Mouse (Mus musculus): ENCODE data around the gene Hspa5.
"Not testable (repeated sequence)": the region's sequence is repeated elsewhere in the genome, so short reads cannot be mapped to it uniquely, and the experiment has no call there.

Hspa5 gene

GRCm38 (mm10) chr2:34771368-34772226 lies at the start of gene Hspa5:
TSS of gene Hspa5 (plus strand) at chr2:34771970.
- peak; percentile 100 for ATAC-seq (ENCODE audit: insufficient number of reproducible peaks, low FRiP score, low TSS enrichment)

GRCm38 (mm10) chr2:34725269-34725668 lies 46.5 kb upstream of the Hspa5 start:
- ATAC-seq (ENCODE audit: insufficient number of reproducible peaks, low FRiP score, low TSS enrichment): no peak

DNA sequence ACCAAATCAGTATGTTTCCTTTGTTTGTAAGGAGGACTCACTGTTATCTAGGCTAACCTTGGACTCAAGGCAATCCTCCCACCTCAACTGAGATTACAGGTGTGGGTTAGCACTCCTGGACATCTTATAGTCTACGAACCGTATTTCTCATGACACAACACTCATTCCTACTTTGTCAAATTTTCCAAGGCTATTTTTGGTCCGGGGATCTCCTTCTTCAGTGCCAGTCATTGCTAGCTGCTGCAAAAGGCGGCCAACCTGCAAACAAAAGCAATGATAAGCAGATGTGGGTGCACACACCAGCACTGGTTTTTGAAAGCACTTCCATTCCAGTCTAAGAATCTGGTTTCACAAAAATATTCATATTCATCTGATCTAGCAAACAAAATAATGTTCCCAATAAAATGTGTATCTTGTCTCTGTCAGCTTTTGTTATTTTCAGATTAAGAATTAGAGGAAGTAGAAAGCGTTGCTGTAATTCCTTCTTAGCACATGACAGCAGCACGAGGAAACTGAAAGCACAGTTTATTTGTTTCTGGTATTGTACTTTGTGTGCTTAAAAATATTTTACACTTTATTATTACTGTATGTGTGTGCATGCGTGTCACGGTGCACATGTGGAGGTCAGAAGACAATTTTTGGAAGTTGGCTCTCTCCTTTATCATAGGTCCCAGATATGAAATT lies 44.6 kb upstream of the Hspa5 start:
- ATAC-seq (ENCODE audit: insufficient number of reproducible peaks, low FRiP score, low TSS enrichment): no peak

- no peak for ATAC-seq (ENCODE audit: insufficient number of reproducible peaks, low FRiP score, low TSS enrichment)
Observed at GRCm38 (mm10) chr2:34736626-34737025, 35.1 kb upstream of the Hspa5 start.

DNA sequence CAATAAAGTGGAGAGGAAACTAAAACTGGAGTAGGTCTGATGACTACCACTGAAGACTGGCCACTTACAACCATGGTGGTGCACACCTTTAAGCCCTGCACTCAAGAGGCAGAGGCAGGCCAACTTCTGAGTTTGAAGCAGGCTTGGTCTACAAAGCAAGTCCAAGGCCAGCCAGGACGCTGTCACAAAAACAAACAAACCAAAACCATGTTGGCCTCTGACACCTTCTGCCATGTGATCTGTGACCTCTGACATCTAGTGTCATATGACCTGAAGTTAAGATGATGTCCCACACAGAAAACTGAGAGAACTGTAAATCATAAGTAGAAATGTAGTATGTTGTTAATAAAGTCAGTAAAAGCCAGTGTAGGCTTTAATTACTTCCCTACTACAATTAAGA lies 33.9 kb upstream of the Hspa5 start:
- ATAC-seq (ENCODE audit: insufficient number of reproducible peaks, low FRiP score, low TSS enrichment): no peak

- ATAC-seq (ENCODE audit: insufficient number of reproducible peaks, low FRiP score, low TSS enrichment): no peak
Observed at GRCm38 (mm10) chr2:34739684-34740391, 31.9 kb upstream of the Hspa5 start.

DNA sequence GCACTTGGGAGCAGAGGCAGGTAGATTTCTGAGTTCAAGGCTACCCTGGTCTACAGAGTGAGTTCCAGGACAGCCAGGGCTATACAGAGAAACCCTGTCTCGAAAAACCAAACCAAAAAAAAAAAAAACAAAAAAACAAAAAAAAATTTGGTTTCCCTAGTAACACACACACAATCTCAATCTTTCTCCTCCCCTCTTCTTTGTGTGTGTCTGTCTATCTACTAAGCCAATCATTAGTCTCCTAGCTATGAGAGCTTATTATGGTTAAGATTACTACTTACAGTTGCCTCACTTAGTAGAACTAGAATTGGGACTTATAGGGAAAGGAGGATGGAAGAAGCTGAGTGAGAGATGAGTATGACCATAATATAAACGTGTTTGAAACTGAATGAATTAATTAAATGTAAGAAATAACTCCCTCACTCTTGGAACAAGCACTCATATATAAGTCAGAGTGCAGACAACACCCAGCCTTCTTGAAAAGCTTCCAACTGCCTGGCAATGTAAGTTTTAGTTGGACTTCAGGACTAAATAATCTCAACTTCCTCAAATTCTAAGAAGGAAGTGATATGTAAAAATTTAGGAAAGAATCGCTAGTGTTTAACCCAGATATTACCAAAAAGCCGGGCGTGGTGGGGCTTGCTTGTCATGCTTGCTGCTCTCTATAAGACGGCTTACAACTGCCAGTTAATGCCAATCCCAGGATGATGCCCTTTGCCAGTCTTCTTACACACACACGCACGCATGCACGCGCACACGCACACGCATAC lies 30.2 kb upstream of the Hspa5 start:
- no peak for ATAC-seq (ENCODE audit: insufficient number of reproducible peaks, low FRiP score, low TSS enrichment)

GRCm38 (mm10) chr2:34742675-34743074 lies 29.1 kb upstream of the Hspa5 start:
- ATAC-seq (ENCODE audit: insufficient number of reproducible peaks, low FRiP score, low TSS enrichment): no peak

DNA sequence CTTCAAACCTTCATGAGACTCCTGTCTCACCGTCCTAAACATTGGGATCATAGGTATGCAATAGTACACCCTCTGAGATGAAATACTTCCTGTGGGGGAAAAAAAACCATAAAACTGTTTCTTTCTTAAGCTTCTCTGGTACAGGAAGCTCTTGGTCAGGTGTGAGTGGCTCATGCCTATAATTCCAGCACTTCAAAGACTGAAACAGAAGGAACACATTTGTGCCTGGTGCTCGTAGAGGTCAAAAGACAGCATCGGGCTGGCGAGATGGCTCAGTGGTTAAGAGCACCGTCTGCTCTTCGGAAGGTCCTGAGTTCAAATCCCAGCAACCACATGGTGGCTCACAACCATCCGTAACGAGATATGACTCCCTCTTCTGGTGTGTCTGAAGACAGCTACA lies 27.3 kb upstream of the Hspa5 start:
- ATAC-seq (ENCODE audit: insufficient number of reproducible peaks, low FRiP score, low TSS enrichment): no peak

- no peak for ATAC-seq (ENCODE audit: insufficient number of reproducible peaks, low FRiP score, low TSS enrichment)
Observed at GRCm38 (mm10) chr2:34745673-34746072, 26.1 kb upstream of the Hspa5 start.

DNA sequence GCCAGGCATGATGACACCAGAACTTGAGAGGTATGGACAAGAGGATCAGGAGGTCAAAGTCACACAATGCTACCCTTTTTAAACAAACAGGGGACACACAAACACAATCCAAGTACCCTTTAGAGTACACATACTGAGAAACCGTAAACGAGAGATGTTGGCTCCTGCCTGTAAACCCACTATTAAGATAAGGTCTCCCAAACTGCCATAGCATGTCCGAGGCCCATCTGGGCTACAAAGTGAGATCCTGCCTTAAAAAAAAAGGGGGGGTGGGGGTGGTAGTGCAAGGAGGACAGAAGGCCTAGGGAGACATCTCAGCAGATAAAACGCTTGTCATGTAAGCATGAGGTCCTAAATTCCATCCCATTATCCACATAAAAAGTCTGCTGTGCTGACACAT lies 23.3 kb upstream of the Hspa5 start:
- ATAC-seq (ENCODE audit: insufficient number of reproducible peaks, low FRiP score, low TSS enrichment): no peak

DNA sequence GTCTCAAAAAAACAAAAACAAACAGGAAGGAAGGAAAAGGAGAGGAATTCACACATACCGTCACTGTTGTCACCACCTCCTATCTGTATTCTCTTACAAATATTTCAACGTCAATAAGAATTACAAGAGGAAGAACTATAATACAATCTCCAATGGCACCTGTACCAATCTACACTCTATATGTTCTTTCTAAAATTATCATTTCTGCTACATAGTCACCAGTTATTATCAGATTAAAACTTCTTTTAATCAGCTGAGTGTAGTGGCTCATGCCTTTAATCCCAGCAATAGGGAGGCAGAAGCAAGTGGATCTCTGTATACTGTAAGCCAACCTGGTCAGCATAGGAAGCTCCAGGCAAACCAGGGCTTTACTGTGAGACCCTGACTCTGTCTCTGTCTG lies 21.5 kb upstream of the Hspa5 start:
- no peak for ATAC-seq (ENCODE audit: insufficient number of reproducible peaks, low FRiP score, low TSS enrichment)

DNA sequence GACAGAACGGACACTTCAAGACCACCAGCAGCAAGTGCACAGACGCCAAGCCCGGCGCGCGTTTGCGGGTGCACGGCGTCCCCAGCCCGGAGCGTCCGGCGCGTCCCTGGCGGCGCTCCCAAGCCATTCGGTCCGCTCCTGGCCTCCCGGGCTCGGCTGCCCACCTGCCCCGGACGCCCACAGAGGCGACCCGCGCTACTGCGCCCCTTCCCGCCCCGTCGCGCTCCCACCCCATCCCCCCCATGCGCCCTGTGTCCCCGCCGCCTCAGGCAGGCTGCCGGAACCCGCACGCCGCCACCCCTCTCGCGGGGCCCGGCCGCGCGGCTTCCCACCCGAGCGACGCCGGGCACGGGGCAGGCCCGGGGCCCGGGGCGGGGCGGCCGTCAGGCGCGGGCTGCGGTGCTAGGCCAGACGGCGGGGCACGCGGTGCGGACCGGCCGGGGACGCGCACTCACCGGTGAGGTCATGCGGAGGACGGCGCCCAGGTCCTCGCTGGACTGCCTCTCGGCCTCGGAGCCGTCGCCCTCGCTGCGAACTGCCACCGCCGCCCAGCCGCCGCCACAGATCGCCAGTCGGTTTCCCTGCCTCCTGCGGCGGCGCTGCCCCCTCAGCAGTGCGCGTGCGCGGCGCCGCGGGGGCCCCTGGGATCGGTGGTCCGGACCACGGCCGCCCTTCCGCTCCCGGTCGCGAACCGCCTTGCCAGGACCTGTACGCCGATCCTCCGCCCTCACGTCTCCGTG lies 17.8 kb upstream of the Hspa5 start:
- ATAC-seq (ENCODE audit: insufficient number of reproducible peaks, low FRiP score, low TSS enrichment): peak; percentile 97

GRCm38 (mm10) chr2:34754551-34755358 lies 17.0 kb upstream of the Hspa5 start, which contains the start of gene Gapvd1:
TSS of gene Gapvd1 (minus strand) at chr2:34755232.
- ATAC-seq (ENCODE audit: insufficient number of reproducible peaks, low FRiP score, low TSS enrichment): no peak

DNA sequence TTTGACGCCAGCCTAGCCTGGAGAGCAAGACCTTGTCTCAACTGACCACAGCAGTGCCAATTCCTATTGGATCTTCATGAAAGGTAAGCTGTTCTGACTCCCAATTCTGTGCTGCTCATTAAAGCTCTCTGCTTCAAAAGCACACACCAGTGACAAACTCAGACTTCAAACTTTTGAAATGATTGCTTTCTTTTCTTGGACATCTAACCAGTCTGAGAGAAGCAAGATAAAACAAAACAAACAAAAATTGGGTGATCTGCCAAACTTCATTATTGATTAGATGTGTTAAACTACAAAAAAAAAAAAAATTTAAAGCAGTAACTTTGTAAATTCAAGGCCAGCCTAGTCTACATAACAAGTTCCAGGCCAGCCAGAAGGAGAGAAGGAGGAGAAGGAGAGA lies 14.4 kb upstream of the Hspa5 start:
- no peak for ATAC-seq (ENCODE audit: insufficient number of reproducible peaks, low FRiP score, low TSS enrichment)

DNA sequence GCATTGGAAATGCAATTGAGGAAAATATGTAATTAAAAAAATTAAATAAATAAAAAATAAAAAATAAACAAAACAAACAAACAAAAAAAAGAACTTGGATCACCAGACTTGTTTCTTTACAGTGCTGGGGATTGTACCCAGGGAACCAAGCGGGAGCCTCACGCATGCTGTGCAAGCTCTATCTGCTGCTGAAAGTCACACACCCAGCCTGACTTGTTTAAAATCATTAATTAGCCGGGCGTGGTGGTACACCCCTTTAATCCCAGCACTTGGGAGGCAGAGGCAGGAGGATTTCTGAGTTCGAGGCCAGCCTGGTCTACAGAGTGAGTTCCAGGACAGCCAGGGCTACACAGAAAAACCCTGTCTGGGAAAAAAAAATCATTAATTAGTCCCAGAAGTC lies 10.5 kb upstream of the Hspa5 start:
- not testable (repeated sequence) for ATAC-seq (ENCODE audit: insufficient number of reproducible peaks, low FRiP score, low TSS enrichment)

- ATAC-seq (ENCODE audit: insufficient number of reproducible peaks, low FRiP score, low TSS enrichment): no peak
Observed at GRCm38 (mm10) chr2:34762174-34762573, 9.6 kb upstream of the Hspa5 start.

DNA sequence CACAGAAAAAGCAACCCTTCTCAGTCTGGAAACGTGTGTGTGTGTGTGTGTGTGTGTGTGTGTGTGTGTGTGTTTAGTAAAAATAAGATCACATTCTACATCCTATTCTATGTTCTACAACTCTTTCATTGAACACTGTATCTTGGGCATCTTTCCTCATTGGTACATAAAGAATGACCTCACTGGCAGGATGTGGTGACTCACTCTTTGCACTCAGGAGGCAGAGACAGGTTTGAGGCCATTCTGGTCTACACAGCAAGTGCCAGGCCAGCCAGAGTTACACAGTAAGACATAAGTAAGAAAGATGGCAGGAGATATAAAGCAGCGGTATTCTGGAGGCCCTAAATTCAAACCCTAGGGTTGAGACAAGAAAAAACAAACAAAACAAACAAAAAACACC lies 8.9 kb upstream of the Hspa5 start:
- no peak for ATAC-seq (ENCODE audit: insufficient number of reproducible peaks, low FRiP score, low TSS enrichment)

- no peak for ATAC-seq (ENCODE audit: insufficient number of reproducible peaks, low FRiP score, low TSS enrichment)
Observed at GRCm38 (mm10) chr2:34764801-34765200, 7.0 kb upstream of the Hspa5 start.
